Mouse (Mus musculus): ENCODE results near the gene Snrpe. TPM values are rescaled to one million over a fixed set of nuclear protein-coding genes. Genes with fewer than 3 reads are reported as not detected.

The Snrpe gene
- polyA plus RNA-seq, 1 experiment from 2014 or later: 306 TPM

DNA sequence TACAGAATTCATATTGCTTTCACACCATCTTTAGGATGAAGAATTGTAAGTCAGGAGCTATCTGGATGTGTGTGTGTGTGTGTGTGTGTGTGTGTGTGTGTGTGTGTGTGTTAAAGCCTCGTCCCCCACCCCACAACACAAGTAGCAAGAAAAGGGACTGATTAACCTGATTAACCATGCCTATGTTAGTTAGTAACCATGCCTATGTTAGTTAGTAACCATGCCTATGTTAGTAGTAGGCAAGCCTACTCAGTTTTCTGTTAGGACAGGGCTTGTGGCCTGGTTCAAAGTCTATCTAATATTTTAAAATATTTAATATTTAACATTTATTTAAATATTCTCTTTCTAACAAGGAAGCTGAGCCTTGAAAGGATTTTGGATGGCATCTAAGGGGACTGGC lies 1.3 kb upstream of the Snrpe start:
- Histone ChIP-seq H3K4me3 (ENCODE audit: low read depth, low read length) (no peak overlapping the region), H3K36me3 (ENCODE audit: insufficient read depth, low read length) (peaks cover 14% of the 10 kb centered on the region), H3K27me3 (replicated peaks; ENCODE audit: insufficient read depth, low read length) (no peaks in the 10 kb centered on the region), H3K9me3 (ENCODE audit: low read length) (no peaks in the 10 kb centered on the region), H3K9ac (replicated peaks; ENCODE audit: low read depth) (no peak overlapping the region), H3K4me1 (ENCODE audit: insufficient read depth, low read depth, low read length) (no peaks in the 10 kb centered on the region), H3K27ac (ENCODE audit: low read length) (no peak overlapping the region), H3K4me2 (replicated peaks; ENCODE audit: low read depth, low read length) (no peak overlapping the region)
- DNase-seq (ENCODE audit: low spot score) (no peak), ATAC-seq (no peak)
- 77% methylated on average over 1 of the region's 1 CpGs for WGBS
- TF ChIP-seq EP300 (IDR thresholded peaks at IDR 0.05) (no peak), CTCF (IDR thresholded peaks at IDR 0.05) (no peak)

DNA sequence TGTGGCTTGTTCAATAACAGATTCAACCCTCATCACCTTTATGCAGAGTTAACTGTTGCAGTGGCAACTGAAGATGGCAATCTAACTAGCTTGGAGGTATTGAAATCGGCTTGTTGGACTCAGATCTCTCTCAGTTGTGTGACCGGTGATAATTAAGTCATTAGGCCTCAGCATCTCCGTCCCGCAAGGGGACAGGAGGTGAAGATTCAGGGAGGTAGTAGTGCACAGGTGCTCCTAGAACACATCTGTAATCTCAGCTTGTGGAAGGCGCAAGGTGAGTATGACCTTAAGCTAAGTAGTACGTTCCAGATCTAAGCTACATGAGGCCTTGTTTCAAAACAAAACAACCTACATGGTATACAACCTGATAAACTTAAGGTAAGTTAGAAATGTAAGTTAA lies 510 bp upstream of the Snrpe start:
- Histone ChIP-seq H3K4me1 (ENCODE audit: insufficient read depth, low read depth, low read length) (no peaks in the 10 kb centered on the region), H3K4me3 (ENCODE audit: low read depth, low read length) (no peak overlapping the region), H3K4me2 (replicated peaks; ENCODE audit: low read depth, low read length) (no peak overlapping the region), H3K9ac (replicated peaks; ENCODE audit: low read depth) (no peak overlapping the region), H3K36me3 (ENCODE audit: insufficient read depth, low read length) (peaks cover 21% of the 10 kb centered on the region), H3K9me3 (ENCODE audit: low read length) (no peaks in the 10 kb centered on the region), H3K27ac (ENCODE audit: low read length) (no peak overlapping the region), H3K27me3 (replicated peaks; ENCODE audit: insufficient read depth, low read length) (no peaks in the 10 kb centered on the region)
- no peak for ATAC-seq
- DNase-seq (ENCODE audit: low spot score): no peak
- WGBS: 49% methylated on average over 6 of the region's 6 CpGs
- TF ChIP-seq CTCF (IDR thresholded peaks at IDR 0.05) (no peak), EP300 (IDR thresholded peaks at IDR 0.05) (no peak)

DNA sequence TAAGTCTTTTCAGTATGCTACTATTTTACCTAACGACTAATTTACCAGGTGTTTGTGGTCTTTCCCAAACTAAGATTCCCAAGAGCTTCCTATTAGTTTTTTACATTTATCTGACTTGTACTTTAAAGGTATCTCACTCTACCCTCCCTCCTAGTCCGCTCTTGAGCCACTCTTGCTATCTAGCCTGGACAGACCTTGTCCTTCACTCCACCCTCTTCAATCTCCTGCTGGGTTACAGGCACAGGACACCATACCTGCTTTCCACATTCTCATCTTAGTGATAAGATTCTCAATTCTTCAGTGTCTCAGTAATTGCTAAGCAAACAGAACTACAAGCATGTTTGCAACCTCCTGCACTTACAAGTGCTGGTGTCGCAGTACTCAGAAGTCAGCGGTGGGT lies 6.9 kb downstream of the Snrpe start:
- Histone ChIP-seq H3K9me3 (ENCODE audit: low read length) (no peaks in the 10 kb centered on the region), H3K4me2 (replicated peaks; ENCODE audit: low read depth, low read length) (no peak overlapping the region), H3K4me1 (ENCODE audit: insufficient read depth, low read depth, low read length) (no peaks in the 10 kb centered on the region), H3K36me3 (ENCODE audit: insufficient read depth, low read length) (peaks cover 39% of the 10 kb centered on the region), H3K27me3 (replicated peaks; ENCODE audit: insufficient read depth, low read length) (no peaks in the 10 kb centered on the region), H3K4me3 (ENCODE audit: low read depth, low read length) (no peak overlapping the region), H3K9ac (replicated peaks; ENCODE audit: low read depth) (no peak overlapping the region), H3K27ac (ENCODE audit: low read length) (no peak overlapping the region)
- DNase-seq (ENCODE audit: low spot score): no peak
- WGBS: 83% methylated on average over 4 of the region's 4 CpGs
- no peak for ATAC-seq
- TF ChIP-seq EP300 (IDR thresholded peaks at IDR 0.05) (no peak), CTCF (IDR thresholded peaks at IDR 0.05) (no peak)

DNA sequence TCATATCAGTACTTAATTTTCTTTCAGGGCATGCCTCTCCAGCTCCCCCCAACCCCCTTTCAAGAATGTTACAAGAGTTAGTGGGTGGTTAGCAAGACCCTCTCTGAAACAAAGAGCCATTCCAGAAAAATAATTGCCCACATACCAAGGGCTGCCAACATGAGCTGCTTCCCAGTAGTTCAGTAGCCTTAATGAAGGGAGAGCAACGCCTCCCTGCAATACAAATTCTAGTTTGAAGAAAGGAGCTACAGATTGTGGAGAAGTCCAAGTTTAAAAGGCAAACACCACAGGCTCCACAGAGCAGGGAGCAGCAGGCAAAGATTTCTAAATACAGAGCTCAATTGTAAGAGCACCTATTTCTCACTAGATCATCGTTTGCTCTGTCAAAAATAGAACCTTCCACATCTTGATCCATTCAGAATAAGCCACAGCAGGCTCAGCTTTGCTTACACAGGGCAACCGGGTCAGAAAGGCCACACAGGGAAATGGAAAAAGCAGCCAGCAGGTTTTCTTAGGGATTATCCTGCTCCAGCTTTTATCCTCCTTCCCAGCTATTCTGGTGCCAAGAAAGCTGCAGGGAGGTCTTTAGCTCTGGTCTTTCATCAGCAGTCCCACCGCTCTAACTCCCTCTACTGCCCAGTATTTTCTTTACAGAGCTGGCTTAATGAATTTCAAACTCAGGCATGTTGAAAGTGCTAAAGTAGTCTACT lies 13.6 kb downstream of the Snrpe start:
- DNase-seq (ENCODE audit: low spot score): peak; percentile 79
- ATAC-seq: peak; percentile 52
- Histone ChIP-seq H3K4me3 (ENCODE audit: low read depth, low read length) (no peak overlapping the region), H3K4me1 (ENCODE audit: insufficient read depth, low read depth, low read length) (no peaks in the 10 kb centered on the region), H3K27me3 (replicated peaks; ENCODE audit: insufficient read depth, low read length) (no peaks in the 10 kb centered on the region), H3K4me2 (replicated peaks; ENCODE audit: low read depth, low read length) (no peak overlapping the region), H3K36me3 (ENCODE audit: insufficient read depth, low read length) (no peaks in the 10 kb centered on the region), H3K27ac (ENCODE audit: low read length) (no peak overlapping the region), H3K9ac (replicated peaks; ENCODE audit: low read depth) (no peak overlapping the region), H3K9me3 (ENCODE audit: low read length) (no peaks in the 10 kb centered on the region)
- TF ChIP-seq CTCF (IDR thresholded peaks at IDR 0.05) (peak; percentile 65), EP300 (IDR thresholded peaks at IDR 0.05) (no peak)
- 17% methylated on average over 4 of the region's 4 CpGs for WGBS

DNA sequence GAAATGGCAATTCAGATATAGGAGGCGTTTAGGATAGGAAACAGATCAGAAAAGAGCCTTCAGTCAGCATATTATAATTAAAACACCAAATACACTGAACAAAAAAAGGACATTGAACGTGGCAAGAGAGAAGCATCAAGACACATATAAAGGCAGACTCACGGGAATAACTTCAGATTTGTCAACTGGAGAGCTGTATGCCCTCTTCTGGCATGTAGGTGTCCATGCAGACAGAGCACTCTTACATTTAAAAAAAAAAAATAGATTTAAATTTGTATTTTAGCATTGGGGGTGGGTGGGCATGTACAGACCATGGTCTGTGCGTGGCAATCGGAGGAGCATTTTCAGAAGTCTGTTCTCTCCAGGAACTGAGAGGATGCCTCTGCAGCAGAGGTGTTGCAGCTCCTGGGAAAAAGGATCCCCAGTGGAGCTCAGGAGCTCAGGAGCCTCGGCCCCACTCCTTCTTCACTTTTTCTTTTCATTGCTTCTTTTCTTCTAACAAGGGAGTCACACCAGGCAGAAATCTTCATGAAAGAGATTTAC lies 24.0 kb downstream of the Snrpe start:
- H3K27ac ChIP-seq (ENCODE audit: low read length): no peak overlapping the region
- H3K9ac ChIP-seq (replicated peaks; ENCODE audit: low read depth): no peak overlapping the region
- no peak overlapping the region for H3K4me3 ChIP-seq (ENCODE audit: low read depth, low read length)
- WGBS: 68% methylated on average over 6 of the region's 6 CpGs
- H3K9me3 ChIP-seq (ENCODE audit: low read length): no peaks in the 10 kb centered on the region
- H3K36me3 ChIP-seq (ENCODE audit: insufficient read depth, low read length): no peaks in the 10 kb centered on the region
- H3K27me3 ChIP-seq (replicated peaks; ENCODE audit: insufficient read depth, low read length): no peaks in the 10 kb centered on the region
- H3K4me2 ChIP-seq (replicated peaks; ENCODE audit: low read depth, low read length): no peak overlapping the region
- ATAC-seq (no peak), DNase-seq (ENCODE audit: low spot score) (peak; percentile 22)
- H3K4me1 ChIP-seq (ENCODE audit: insufficient read depth, low read depth, low read length): no peaks in the 10 kb centered on the region
- no peak for TF ChIP-seq EP300 (IDR thresholded peaks at IDR 0.05)
- peak; percentile 52 for TF ChIP-seq CTCF (IDR thresholded peaks at IDR 0.05)

DNA sequence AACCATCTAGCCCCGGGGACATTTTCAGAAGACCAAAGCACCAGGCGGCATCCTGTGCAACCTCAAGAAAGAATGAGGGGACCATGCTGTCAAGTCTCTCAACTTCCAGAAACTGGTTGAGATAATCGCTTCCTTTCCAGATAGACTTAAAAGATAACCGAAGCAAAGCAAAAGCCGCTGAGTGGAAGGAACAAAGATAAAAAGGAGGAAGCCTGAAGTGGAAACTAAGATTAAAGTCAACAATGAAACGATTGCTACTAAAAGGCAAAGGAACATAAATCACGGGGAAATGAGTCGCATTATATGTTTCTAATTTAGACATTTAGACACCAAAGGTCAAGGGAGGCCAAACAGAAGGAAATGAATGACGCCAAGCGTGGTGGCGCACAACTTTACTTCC lies 38.8 kb downstream of the Snrpe start:
- WGBS: 31% methylated on average over 11 of the region's 11 CpGs
- DNase-seq (ENCODE audit: low spot score): peak; percentile 44

More for the DNA sequence above, 38.8 kb downstream of the Snrpe start:
- no peaks in the 10 kb centered on the region for H3K36me3 ChIP-seq (ENCODE audit: insufficient read depth, low read length)
- TF ChIP-seq CTCF (IDR thresholded peaks at IDR 0.05) (no peak), EP300 (IDR thresholded peaks at IDR 0.05) (peak; percentile 59)
- H3K27ac ChIP-seq (ENCODE audit: low read length): no peak overlapping the region
- H3K27me3 ChIP-seq (replicated peaks; ENCODE audit: insufficient read depth, low read length): no peaks in the 10 kb centered on the region
- peaks cover 1% of the 10 kb centered on the region for H3K9me3 ChIP-seq (ENCODE audit: low read length)
- ATAC-seq: peak; percentile 35; the same call in 1 of the 2 replicates
- H3K9ac ChIP-seq (replicated peaks; ENCODE audit: low read depth): no peak overlapping the region
- H3K4me3 ChIP-seq (ENCODE audit: low read depth, low read length): no peak overlapping the region
- no peaks in the 10 kb centered on the region for H3K4me1 ChIP-seq (ENCODE audit: insufficient read depth, low read depth, low read length)
- no peak overlapping the region for H3K4me2 ChIP-seq (replicated peaks; ENCODE audit: low read depth, low read length)

Other genes with a start within 250 kb of the Snrpe start
- 0.77 and 0.81 TPM in 2 replicates for gene Etnk2, start 246.7 kb downstream of the Snrpe start, polyA plus RNA-seq (2015; fragmentation: Nextera tagmentation; extraction: Ambion mirVana)
- 13.8 and 14.8 TPM in 2 replicates for gene Sox13, start 185.9 kb downstream of the Snrpe start, polyA plus RNA-seq (2015; fragmentation: Nextera tagmentation; extraction: Ambion mirVana)
- gene Zbed6, start 50.6 kb upstream of the Snrpe start, polyA plus RNA-seq (2015; fragmentation: Nextera tagmentation; extraction: Ambion mirVana): not detected in 2 replicates
- gene Gm38394, start 51.0 kb upstream of the Snrpe start, polyA plus RNA-seq (2015; fragmentation: Nextera tagmentation; extraction: Ambion mirVana): 3.8 and 4.0 TPM in 2 replicates
- gene Lax1, start 79.8 kb upstream of the Snrpe start, polyA plus RNA-seq (2015; fragmentation: Nextera tagmentation; extraction: Ambion mirVana): 0.30 and 0.33 TPM in 2 replicates
- gene Atp2b4, start 190.8 kb upstream of the Snrpe start, polyA plus RNA-seq (2015; fragmentation: Nextera tagmentation; extraction: Ambion mirVana): 7.8 and 8.5 TPM in 2 replicates